Mouse (Mus musculus): ENCODE measurements at regions not wholly inside any gene's neighbourhood (a gene's known extent, or its start where the extent isn't known, plus 50 kb on each side); places are given as distances from the start of the nearest gene placed in this dataset.

- Histone ChIP-seq H3K4me1 (ENCODE audit: control insufficient read depth in 2 of 2, insufficient read depth in 2 of 2, low read length in 2 of 2, poor library complexity in 1 of 2) (no peaks in the 10 kb centered on the region), H3K4me3 (ENCODE audit: insufficient read depth in 1 of 2, low read depth in 1 of 2, low read length in 2 of 2, poor library complexity in 1 of 2, severe bottlenecking in 1 of 2) (no peak overlapping the region), H3K9me3 (ENCODE audit: control insufficient read depth, insufficient read depth, low read depth, low read length) (no peaks in the 10 kb centered on the region), H3K36me3 (ENCODE audit: control insufficient read depth, insufficient read depth, low read length, poor library complexity, severe bottlenecking) (no peaks in the 10 kb centered on the region), H3K9ac (ENCODE audit: insufficient read depth, low read depth, low read length, poor library complexity, severe bottlenecking) (no peak overlapping the region), H3K27ac (ENCODE audit: insufficient read depth, low read depth, low read length, poor library complexity, severe bottlenecking) (no peak overlapping the region)
- TF ChIP-seq MAFK (IDR thresholded peaks at IDR 0.05; ENCODE audit: insufficient read depth, low read depth, low read length) (no peak), ZC3H11A (IDR thresholded peaks at IDR 0.05; ENCODE audit: borderline replicate concordance, low read depth, low read length) (no peak), HCFC1 (IDR thresholded peaks at IDR 0.05; ENCODE audit: borderline replicate concordance, insufficient read depth, low read length) (no peak), CHD2 (IDR thresholded peaks at IDR 0.05; ENCODE audit: low read depth, low read length) (no peak), ZNF384 (IDR thresholded peaks at IDR 0.05; ENCODE audit: low read depth, low read length) (no peak)
- in situ Hi-C loops (cut with MboI; ENCODE audit: low sequenced_read_pairs in 2 of 2, unreplicated experiment in 2 of 2), result no loop called here
- DNase-seq (ENCODE audit: low read depth, low spot score), result no peak
These were observed 165.1 kb downstream of the Bmp2 start for GRCm38 (mm10) chr2:133717076-133717475.

GRCm38 (mm10) chr2:133724310-133724709 lies 172.4 kb downstream of the Bmp2 start:
- TF ChIP-seq ZNF384 (IDR thresholded peaks at IDR 0.05; ENCODE audit: low read depth, low read length) (no peak), MAFK (IDR thresholded peaks at IDR 0.05; ENCODE audit: insufficient read depth, low read depth, low read length) (no peak), HCFC1 (IDR thresholded peaks at IDR 0.05; ENCODE audit: borderline replicate concordance, insufficient read depth, low read length) (no peak), CHD2 (IDR thresholded peaks at IDR 0.05; ENCODE audit: low read depth, low read length) (no peak), ZC3H11A (IDR thresholded peaks at IDR 0.05; ENCODE audit: borderline replicate concordance, low read depth, low read length) (no peak)
- DNase-seq (ENCODE audit: low read depth, low spot score), result no peak
- H3K9me3 ChIP-seq (ENCODE audit: control insufficient read depth, insufficient read depth, low read depth, low read length), result no peaks in the 10 kb centered on the region
- no peaks in the 10 kb centered on the region for H3K36me3 ChIP-seq (ENCODE audit: control insufficient read depth, insufficient read depth, low read length, poor library complexity, severe bottlenecking)
- in situ Hi-C loops (cut with MboI; ENCODE audit: low sequenced_read_pairs in 2 of 2, unreplicated experiment in 2 of 2), result no loop called here
- no peak overlapping the region for H3K27ac ChIP-seq (ENCODE audit: insufficient read depth, low read depth, low read length, poor library complexity, severe bottlenecking)
- no peak overlapping the region for H3K4me3 ChIP-seq (ENCODE audit: insufficient read depth in 1 of 2, low read depth in 1 of 2, low read length in 2 of 2, poor library complexity in 1 of 2, severe bottlenecking in 1 of 2)
- no peak overlapping the region for H3K9ac ChIP-seq (ENCODE audit: insufficient read depth, low read depth, low read length, poor library complexity, severe bottlenecking)
- no peaks in the 10 kb centered on the region for H3K4me1 ChIP-seq (ENCODE audit: control insufficient read depth in 2 of 2, insufficient read depth in 2 of 2, low read length in 2 of 2, poor library complexity in 1 of 2)

- Histone ChIP-seq H3K27ac (ENCODE audit: insufficient read depth, low read depth, low read length, poor library complexity, severe bottlenecking) (no peak overlapping the region), H3K4me1 (ENCODE audit: control insufficient read depth in 2 of 2, insufficient read depth in 2 of 2, low read length in 2 of 2, poor library complexity in 1 of 2) (no peaks in the 10 kb centered on the region), H3K4me3 (ENCODE audit: insufficient read depth in 1 of 2, low read depth in 1 of 2, low read length in 2 of 2, poor library complexity in 1 of 2, severe bottlenecking in 1 of 2) (no peak overlapping the region), H3K36me3 (ENCODE audit: control insufficient read depth, insufficient read depth, low read length, poor library complexity, severe bottlenecking) (no peaks in the 10 kb centered on the region), H3K9me3 (ENCODE audit: control insufficient read depth, insufficient read depth, low read depth, low read length) (no peaks in the 10 kb centered on the region), H3K9ac (ENCODE audit: insufficient read depth, low read depth, low read length, poor library complexity, severe bottlenecking) (no peak overlapping the region)
- TF ChIP-seq ZNF384 (IDR thresholded peaks at IDR 0.05; ENCODE audit: low read depth, low read length) (no peak), ZC3H11A (IDR thresholded peaks at IDR 0.05; ENCODE audit: borderline replicate concordance, low read depth, low read length) (no peak), HCFC1 (IDR thresholded peaks at IDR 0.05; ENCODE audit: borderline replicate concordance, insufficient read depth, low read length) (no peak), MAFK (IDR thresholded peaks at IDR 0.05; ENCODE audit: insufficient read depth, low read depth, low read length) (no peak), CHD2 (IDR thresholded peaks at IDR 0.05; ENCODE audit: low read depth, low read length) (no peak)
- in situ Hi-C loops (cut with MboI; ENCODE audit: low sequenced_read_pairs in 2 of 2, unreplicated experiment in 2 of 2), result no loop called here
- DNase-seq (ENCODE audit: low read depth, low spot score), result no peak
These were observed 172.8 kb downstream of the Bmp2 start for GRCm38 (mm10) chr2:133724757-133725156.

GRCm38 (mm10) chr2:133734469-133735225 lies 182.7 kb downstream of the Bmp2 start:
- DNase-seq (ENCODE audit: low read depth, low spot score), result no peak
- TF ChIP-seq ZNF384 (IDR thresholded peaks at IDR 0.05; ENCODE audit: low read depth, low read length), result no peak
- no peak for TF ChIP-seq MAFK (IDR thresholded peaks at IDR 0.05; ENCODE audit: insufficient read depth, low read depth, low read length)
- no peak for TF ChIP-seq HCFC1 (IDR thresholded peaks at IDR 0.05; ENCODE audit: borderline replicate concordance, insufficient read depth, low read length)
- TF ChIP-seq CHD2 (IDR thresholded peaks at IDR 0.05; ENCODE audit: low read depth, low read length), result no peak
- TF ChIP-seq ZC3H11A (IDR thresholded peaks at IDR 0.05; ENCODE audit: borderline replicate concordance, low read depth, low read length), result no peak
- Histone ChIP-seq H3K9me3 (ENCODE audit: control insufficient read depth, insufficient read depth, low read depth, low read length) (no peaks in the 10 kb centered on the region), H3K36me3 (ENCODE audit: control insufficient read depth, insufficient read depth, low read length, poor library complexity, severe bottlenecking) (no peaks in the 10 kb centered on the region), H3K9ac (ENCODE audit: insufficient read depth, low read depth, low read length, poor library complexity, severe bottlenecking) (no peak overlapping the region), H3K27ac (ENCODE audit: insufficient read depth, low read depth, low read length, poor library complexity, severe bottlenecking) (no peak overlapping the region), H3K4me3 (ENCODE audit: insufficient read depth in 1 of 2, low read depth in 1 of 2, low read length in 2 of 2, poor library complexity in 1 of 2, severe bottlenecking in 1 of 2) (no peak overlapping the region), H3K4me1 (ENCODE audit: control insufficient read depth in 2 of 2, insufficient read depth in 2 of 2, low read length in 2 of 2, poor library complexity in 1 of 2) (no peaks in the 10 kb centered on the region)
- in situ Hi-C loops (cut with MboI; ENCODE audit: low sequenced_read_pairs in 2 of 2, unreplicated experiment in 2 of 2), result no loop called here

All from ES-E14 (cell line).